Mouse (Mus musculus): ENCODE data around the gene Rab26. TPM values are rescaled to one million over a fixed set of nuclear protein-coding genes. Genes with fewer than 3 reads are reported as not detected.

Rab26 gene
- polyA plus RNA-seq, 1 experiment: 0.09 TPM

- TF ChIP-seq GATA1 (IDR thresholded peaks at IDR 0.05; ENCODE audit: low read length) (0 out of 2 replicates have a peak, but pooled peaks have one; percentile 13), TAL1 (IDR thresholded peaks at IDR 0.05; ENCODE audit: low read length) (no peak)
- H3K4me1 ChIP-seq (ENCODE audit: control insufficient read depth): peaks cover 71% of the 10 kb centered on the region
- no peaks in the 10 kb centered on the region for H3K9me3 ChIP-seq (ENCODE audit: control insufficient read depth, low read length)
- peaks cover 46% of the 10 kb centered on the region for H3K36me3 ChIP-seq (ENCODE audit: control insufficient read depth)
- H3K4me3 ChIP-seq (replicated peaks): peak within 1 kb of the TSS; percentile 89
- no peaks in the 10 kb centered on the region for H3K27me3 ChIP-seq (ENCODE audit: control insufficient read depth)
Observed at GRCm38 (mm10) chr17:24527723-24528559, 6.1 kb downstream of the Rab26 start, which contains the start of gene Traf7. TSS of gene Traf7 (minus strand) at chr17:24527938.

GRCm38 (mm10) chr17:24527315-24527714, 6.7 kb downstream of the Rab26 start:
- peaks cover 49% of the 10 kb centered on the region for H3K36me3 ChIP-seq (ENCODE audit: control insufficient read depth)
- TF ChIP-seq GATA1 (IDR thresholded peaks at IDR 0.05; ENCODE audit: low read length): peak; percentile 18; the same call in 1 of the 2 replicates
- no peak for TF ChIP-seq TAL1 (IDR thresholded peaks at IDR 0.05; ENCODE audit: low read length)
- no peaks in the 10 kb centered on the region for H3K27me3 ChIP-seq (ENCODE audit: control insufficient read depth)
- H3K9me3 ChIP-seq (ENCODE audit: control insufficient read depth, low read length): no peaks in the 10 kb centered on the region
- H3K4me3 ChIP-seq (replicated peaks): peak overlapping the region; percentile 89
- peaks cover 65% of the 10 kb centered on the region for H3K4me1 ChIP-seq (ENCODE audit: control insufficient read depth)

- H3K36me3 ChIP-seq (ENCODE audit: control insufficient read depth): peaks cover 59% of the 10 kb centered on the region
- no peaks in the 10 kb centered on the region for H3K9me3 ChIP-seq (ENCODE audit: control insufficient read depth, low read length)
- TF ChIP-seq GATA1 (IDR thresholded peaks at IDR 0.05; ENCODE audit: low read length): no peak
- peaks cover 51% of the 10 kb centered on the region for H3K4me1 ChIP-seq (ENCODE audit: control insufficient read depth)
- no peaks in the 10 kb centered on the region for H3K27me3 ChIP-seq (ENCODE audit: control insufficient read depth)
- no peak overlapping the region for H3K4me3 ChIP-seq (replicated peaks)
Observed at GRCm38 (mm10) chr17:24524734-24525133, 9.3 kb downstream of the Rab26 start.

- no peaks in the 10 kb centered on the region for H3K27me3 ChIP-seq (ENCODE audit: control insufficient read depth)
- H3K4me3 ChIP-seq (replicated peaks): no peak overlapping the region
- no peaks in the 10 kb centered on the region for H3K9me3 ChIP-seq (ENCODE audit: control insufficient read depth, low read length)
- peaks cover 80% of the 10 kb centered on the region for H3K36me3 ChIP-seq (ENCODE audit: control insufficient read depth)
- H3K4me1 ChIP-seq (ENCODE audit: control insufficient read depth): peaks cover 16% of the 10 kb centered on the region
- TF ChIP-seq GATA1 (IDR thresholded peaks at IDR 0.05; ENCODE audit: low read length): no peak
- no peak for TF ChIP-seq TAL1 (IDR thresholded peaks at IDR 0.05; ENCODE audit: low read length)
Observed at GRCm38 (mm10) chr17:24520450-24520849, 13.6 kb downstream of the Rab26 start.

- Histone ChIP-seq H3K4me1 (ENCODE audit: control insufficient read depth) (no peaks in the 10 kb centered on the region; the same call in 1 of the 2 replicates), H3K36me3 (ENCODE audit: control insufficient read depth) (peaks cover 96% of the 10 kb centered on the region), H3K27me3 (ENCODE audit: control insufficient read depth) (no peaks in the 10 kb centered on the region), H3K4me3 (replicated peaks) (no peak overlapping the region), H3K9me3 (ENCODE audit: control insufficient read depth, low read length) (no peaks in the 10 kb centered on the region)
- no peak for TF ChIP-seq GATA1 (IDR thresholded peaks at IDR 0.05; ENCODE audit: low read length)
- no peak for TF ChIP-seq TAL1 (IDR thresholded peaks at IDR 0.05; ENCODE audit: low read length)
Observed at GRCm38 (mm10) chr17:24514270-24515257, 19.4 kb downstream of the Rab26 start.

GRCm38 (mm10) chr17:24513609-24514008, 20.4 kb downstream of the Rab26 start:
- Histone ChIP-seq H3K4me3 (replicated peaks) (no peak overlapping the region), H3K9me3 (ENCODE audit: control insufficient read depth, low read length) (no peaks in the 10 kb centered on the region), H3K36me3 (ENCODE audit: control insufficient read depth) (peaks cover 97% of the 10 kb centered on the region), H3K27me3 (ENCODE audit: control insufficient read depth) (no peaks in the 10 kb centered on the region), H3K4me1 (ENCODE audit: control insufficient read depth) (no peaks in the 10 kb centered on the region; the same call in 1 of the 2 replicates)
- TF ChIP-seq GATA1 (IDR thresholded peaks at IDR 0.05; ENCODE audit: low read length) (no peak), TAL1 (IDR thresholded peaks at IDR 0.05; ENCODE audit: low read length) (no peak)

GRCm38 (mm10) chr17:24507806-24508460, 26.1 kb downstream of the Rab26 start:
- Histone ChIP-seq H3K36me3 (ENCODE audit: control insufficient read depth) (peaks cover 53% of the 10 kb centered on the region), H3K9me3 (ENCODE audit: control insufficient read depth, low read length) (no peaks in the 10 kb centered on the region), H3K4me1 (ENCODE audit: control insufficient read depth) (peaks cover 9% of the 10 kb centered on the region), H3K27me3 (ENCODE audit: control insufficient read depth) (no peaks in the 10 kb centered on the region), H3K4me3 (replicated peaks) (no peak overlapping the region)
- TF ChIP-seq GATA1 (IDR thresholded peaks at IDR 0.05; ENCODE audit: low read length): no peak
- no peak for TF ChIP-seq TAL1 (IDR thresholded peaks at IDR 0.05; ENCODE audit: low read length)

GRCm38 (mm10) chr17:24507129-24507664, 26.8 kb downstream of the Rab26 start:
- Histone ChIP-seq H3K36me3 (ENCODE audit: control insufficient read depth) (peaks cover 47% of the 10 kb centered on the region), H3K27me3 (ENCODE audit: control insufficient read depth) (no peaks in the 10 kb centered on the region), H3K4me3 (replicated peaks) (no peak overlapping the region), H3K9me3 (ENCODE audit: control insufficient read depth, low read length) (no peaks in the 10 kb centered on the region), H3K4me1 (ENCODE audit: control insufficient read depth) (peaks cover 9% of the 10 kb centered on the region)
- TF ChIP-seq TAL1 (IDR thresholded peaks at IDR 0.05; ENCODE audit: low read length): no peak
- no peak for TF ChIP-seq GATA1 (IDR thresholded peaks at IDR 0.05; ENCODE audit: low read length)
